Mouse (Mus musculus) liver, embryonic 16.5 days (tissue): Measurements from ENCODE around the gene Set. TPM values are rescaled to one million over a fixed set of nuclear protein-coding genes. Genes with fewer than 3 reads are reported as not detected.
"Not testable (repeated sequence)": the region's sequence is repeated elsewhere in the genome, so short reads cannot be mapped to it uniquely, and the experiment has no call there.

Experiments
- ATAC-seq: fragments of 200-750 bp; cut with Nextera tagmentation; 2 replicates; pipeline ENCODE4 v1.8.0; 2017; ENCODE audit warnings: low read depth, mild to moderate bottlenecking, moderate number of reproducible peaks, moderate library complexity
- H3K27ac ChIP-seq: fragments of 300-500 bp; sonication (generic); 2 replicates; pipeline ENCODE4 v1.5.1; 2014; ENCODE audit warnings: mild to moderate bottlenecking, low read length
- H3K27me3 ChIP-seq: fragments of 300-500 bp; sonication (generic); 2 replicates; pipeline ENCODE4 v1.6.1; 2014; ENCODE audit warnings: low read depth, low read length, mixed read lengths; ENCODE audit not compliant: control insufficient read depth, insufficient read depth
- H3K36me3 ChIP-seq: fragments of 300-500 bp; sonication (generic); 2 replicates; pipeline ENCODE4 v1.6.1; 2014; ENCODE audit warnings: mild to moderate bottlenecking; ENCODE audit not compliant: control insufficient read depth, insufficient read depth
- H3K4me1 ChIP-seq: fragments of 300-500 bp; sonication (generic); 2 replicates; pipeline ENCODE4 v1.6.1; 2014; ENCODE audit warnings: low read depth, low read length, mixed read lengths; ENCODE audit not compliant: control insufficient read depth
- H3K4me2 ChIP-seq: fragments of 300-500 bp; sonication (generic); 2 replicates; pipeline ENCODE4 v1.6.1; 2014; ENCODE audit warnings: low read depth, low read length, mixed read lengths
- H3K4me3 ChIP-seq: fragments of 300-500 bp; sonication (generic); 2 replicates; pipeline ENCODE4 v1.5.1; 2014; ENCODE audit warnings: low read depth, mild to moderate bottlenecking, low read length
- H3K9ac ChIP-seq: fragments of 300-500 bp; sonication (generic); 2 replicates; pipeline ENCODE4 v1.6.1; 2014; ENCODE audit warnings: low read depth, low read length
- H3K9me3 ChIP-seq: fragments of 300-500 bp; sonication (generic); replicated peaks from 2 replicates; pipeline ENCODE4 v1.6.1; 2016; ENCODE audit warnings: low read length; ENCODE audit not compliant: control insufficient read depth
- WGBS: fragments of 180-500 bp; shearing (Covaris S2); extraction: QIAGEN DNeasy Blood & Tissue Kit; methylation state at CpG from one replicate; pipeline ENCODE4 v1.1.7; 2014; ENCODE audit not compliant: insufficient replicate concordance; 5-methylcytosine and 5-hydroxymethylcytosine counted together
- polyA plus RNA-seq: library from polyadenylated mRNA; unstranded; fragments of >200 nt; fragmentation: Nextera tagmentation; extraction: Ambion mirVana; gene quantifications from 2 replicates; pipeline ENCODE4 v1.2.1, GENCODE M21; 2015

Set gene
- polyA plus RNA-seq, 1 experiment from 2014 or later, result 117 TPM

DNA sequence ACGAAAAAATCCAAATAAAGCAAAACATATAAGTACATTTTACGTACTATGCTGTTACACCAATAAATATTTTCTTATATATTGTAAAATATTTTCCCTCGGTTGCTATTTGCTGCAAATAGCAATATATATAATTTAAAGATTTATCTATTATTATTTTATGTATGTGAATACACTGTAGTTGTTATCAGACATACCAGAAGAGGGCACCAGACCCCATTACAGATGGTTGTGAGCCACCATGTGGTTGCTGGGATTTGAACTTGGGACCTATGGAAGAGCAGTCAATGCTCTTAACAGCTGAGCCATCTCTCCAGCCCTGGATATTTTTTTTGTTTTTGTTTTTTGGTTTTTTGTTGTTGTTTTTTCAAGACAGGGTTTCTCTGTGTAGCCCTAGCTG lies 1.9 kb upstream of the Set start:
- H3K4me1 ChIP-seq, H3K36me3 ChIP-seq, H3K4me2 ChIP-seq, H3K9ac ChIP-seq, H3K27ac ChIP-seq, H3K27me3 ChIP-seq, H3K9me3 ChIP-seq, ATAC-seq, H3K4me3 ChIP-seq: not testable (repeated sequence)
- WGBS, result 78% methylated on average over 3 of the region's 3 CpGs

DNA sequence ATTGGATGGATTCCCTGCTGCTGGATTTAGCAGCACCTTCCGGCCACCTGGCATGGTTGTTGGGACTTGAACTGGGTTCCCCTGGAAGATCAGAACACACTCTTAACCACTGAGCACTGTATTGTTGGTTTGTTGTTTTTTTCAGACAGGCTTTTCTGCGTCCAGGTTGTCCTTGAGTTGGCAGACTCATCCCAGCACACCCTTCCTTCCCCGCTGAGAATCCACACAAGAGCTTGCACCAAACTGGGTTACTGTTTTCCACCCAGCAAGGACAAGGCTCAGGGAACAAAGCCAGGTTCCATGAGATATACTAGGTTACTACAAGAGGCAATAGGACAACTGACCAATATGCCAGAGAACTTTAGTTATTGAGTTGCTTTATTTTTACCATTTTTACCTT lies 442 bp upstream of the Set start:
- peaks cover 10% of the 10 kb centered on the region for H3K4me1 ChIP-seq

DNA sequence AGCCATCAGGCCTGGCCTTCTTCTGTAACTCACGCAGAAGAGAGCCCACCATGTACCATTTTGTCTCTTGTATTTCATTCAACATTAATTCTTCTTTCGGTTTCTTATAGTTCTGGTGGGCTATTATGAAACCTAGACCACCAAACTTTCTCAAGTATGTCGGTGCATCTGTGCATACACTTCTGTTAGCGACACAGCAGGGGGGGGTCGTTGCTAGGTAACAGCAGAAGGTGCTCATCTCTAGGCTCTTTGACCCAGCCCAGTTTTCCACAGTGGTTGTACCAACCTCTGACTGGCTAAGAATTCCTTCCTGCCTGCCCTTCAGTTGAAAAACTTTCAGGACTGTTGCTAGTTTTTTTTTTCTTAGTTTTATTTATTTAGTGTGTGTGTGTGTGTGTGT lies 1.2 kb downstream of the Set start:
- 66% methylated on average over 5 of the region's 5 CpGs for WGBS
- ATAC-seq, result no peak
- H3K36me3 ChIP-seq, result no peaks in the 10 kb centered on the region
- H3K27ac ChIP-seq, result no peak overlapping the region
- H3K27me3 ChIP-seq, result peaks cover 2% of the 10 kb centered on the region
- no peak overlapping the region for H3K4me2 ChIP-seq
- H3K4me1 ChIP-seq, result peaks cover 21% of the 10 kb centered on the region
- no peaks in the 10 kb centered on the region for H3K9me3 ChIP-seq
- no peak overlapping the region for H3K9ac ChIP-seq
- no peak overlapping the region for H3K4me3 ChIP-seq

More for the DNA sequence above, 442 bp upstream of the Set start:
- H3K9me3 ChIP-seq, result no peaks in the 10 kb centered on the region
- ATAC-seq, result no peak
- H3K9ac ChIP-seq, result no peak overlapping the region
- H3K27me3 ChIP-seq, result peaks cover 2% of the 10 kb centered on the region
- H3K4me3 ChIP-seq, result no peak overlapping the region
- 79% methylated on average over 3 of the region's 3 CpGs for WGBS
- H3K4me2 ChIP-seq, result no peak overlapping the region
- no peak overlapping the region for H3K27ac ChIP-seq
- no peaks in the 10 kb centered on the region for H3K36me3 ChIP-seq

DNA sequence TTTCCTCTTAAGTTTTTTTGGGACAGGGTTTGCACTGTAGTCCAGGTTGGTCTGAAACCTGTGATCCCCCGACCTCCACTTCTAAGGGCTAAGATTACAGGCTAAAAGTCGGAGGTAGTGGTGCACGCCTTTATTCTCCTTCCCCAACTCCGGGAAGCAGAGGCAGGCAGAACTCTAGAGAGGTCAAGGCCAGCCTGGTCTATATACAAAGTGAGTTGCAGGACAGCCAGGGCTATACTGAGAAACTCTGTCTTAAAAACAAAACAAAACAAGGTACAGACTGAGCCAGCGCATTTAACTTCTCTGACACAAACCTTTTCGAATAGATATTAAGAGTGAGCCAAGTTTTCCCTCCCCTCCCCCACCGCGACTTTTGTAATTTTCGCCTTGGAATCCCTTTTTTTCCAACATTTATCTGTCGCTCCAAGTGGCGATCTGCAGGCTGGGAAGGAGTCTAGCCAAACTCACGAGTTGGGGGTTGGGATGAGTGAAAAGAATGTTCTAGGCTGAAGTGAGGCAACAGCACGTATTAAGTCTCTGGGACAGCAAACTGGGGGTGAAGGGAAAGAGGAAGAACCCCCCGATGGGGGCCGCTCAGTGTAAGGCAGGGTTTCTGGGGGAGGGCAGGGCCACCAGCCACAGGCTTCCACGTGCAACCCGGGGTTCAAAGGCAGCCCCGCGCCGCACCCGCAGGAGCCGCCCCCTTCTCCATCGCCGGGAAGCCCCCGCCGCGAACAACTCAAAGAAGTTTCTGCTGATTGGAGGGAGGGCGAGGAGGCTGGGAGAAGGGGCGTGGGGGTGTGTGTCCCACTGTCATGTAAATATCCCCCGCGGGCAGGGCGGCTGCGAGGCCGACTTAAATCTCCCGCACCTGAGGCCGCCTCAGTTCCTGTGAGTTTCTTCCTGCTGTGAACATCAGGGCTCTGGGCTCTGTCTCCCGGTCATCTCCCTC lies 4.3 kb downstream of the Set start:
- H3K27ac ChIP-seq, result peak overlapping the region; percentile 92
- peak overlapping the region; percentile 81 for H3K9ac ChIP-seq
- no peaks in the 10 kb centered on the region for H3K36me3 ChIP-seq
- 5% methylated on average over 34 of the region's 37 CpGs for WGBS
- H3K9me3 ChIP-seq, result no peaks in the 10 kb centered on the region
- H3K4me3 ChIP-seq, result peak overlapping the region; percentile 80
- H3K4me2 ChIP-seq, result peak overlapping the region; percentile 100
- ATAC-seq, result no peak
- H3K4me1 ChIP-seq, result peaks cover 45% of the 10 kb centered on the region
- no peaks in the 10 kb centered on the region for H3K27me3 ChIP-seq

DNA sequence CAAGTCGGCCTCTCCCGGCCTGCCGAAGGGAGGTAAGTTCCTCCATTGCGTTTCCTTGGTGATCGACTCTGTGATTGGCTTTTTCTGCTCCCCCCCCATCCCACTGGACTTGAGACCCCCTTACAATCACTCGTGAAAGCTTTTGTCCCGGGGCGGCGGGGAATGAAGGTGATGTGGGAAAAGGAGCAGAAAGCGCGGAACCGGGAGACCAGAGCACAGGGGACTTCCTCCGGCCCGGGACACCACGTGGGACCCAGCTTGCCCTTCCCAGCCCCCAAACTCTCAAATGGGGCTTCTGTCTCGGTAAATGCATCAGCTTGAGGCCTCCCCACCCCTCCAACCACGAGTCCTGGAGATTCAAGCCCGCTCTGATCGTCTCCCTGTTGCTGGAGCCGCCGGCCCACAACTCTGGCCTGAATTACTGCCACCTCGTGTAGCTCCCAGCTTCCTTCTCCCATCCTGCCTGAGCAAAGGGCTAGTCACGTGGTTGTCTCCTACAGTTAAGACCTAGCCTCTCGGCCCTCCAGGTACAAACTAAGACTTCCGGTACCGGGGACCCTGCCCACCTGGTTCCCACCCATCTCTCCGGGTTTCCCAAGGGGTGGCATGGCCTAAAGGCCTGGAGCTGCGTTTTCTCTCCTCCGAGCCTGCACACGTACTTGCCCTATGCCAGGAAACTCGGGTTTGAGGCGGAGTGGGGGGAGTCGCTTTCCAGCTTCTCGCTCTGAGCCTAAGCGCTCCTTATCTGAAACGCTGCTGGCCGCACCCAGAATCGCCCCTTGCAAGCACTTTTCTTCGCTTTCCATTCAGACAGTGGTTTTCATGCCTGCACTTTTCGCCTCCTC lies 5.3 kb downstream of the Set start:
- Histone ChIP-seq H3K9me3 (no peaks in the 10 kb centered on the region), H3K27me3 (no peaks in the 10 kb centered on the region), H3K9ac (peak overlapping the region; percentile 81), H3K27ac (peak overlapping the region; percentile 92), H3K4me1 (peaks cover 42% of the 10 kb centered on the region), H3K4me2 (peak overlapping the region; percentile 100), H3K36me3 (no peaks in the 10 kb centered on the region), H3K4me3 (peak overlapping the region; percentile 80)
- WGBS, result under 1% methylated on average over 40 of the region's 40 CpGs
- ATAC-seq, result 0 out of 2 replicates have a peak, but pooled peaks have one; percentile 5

DNA sequence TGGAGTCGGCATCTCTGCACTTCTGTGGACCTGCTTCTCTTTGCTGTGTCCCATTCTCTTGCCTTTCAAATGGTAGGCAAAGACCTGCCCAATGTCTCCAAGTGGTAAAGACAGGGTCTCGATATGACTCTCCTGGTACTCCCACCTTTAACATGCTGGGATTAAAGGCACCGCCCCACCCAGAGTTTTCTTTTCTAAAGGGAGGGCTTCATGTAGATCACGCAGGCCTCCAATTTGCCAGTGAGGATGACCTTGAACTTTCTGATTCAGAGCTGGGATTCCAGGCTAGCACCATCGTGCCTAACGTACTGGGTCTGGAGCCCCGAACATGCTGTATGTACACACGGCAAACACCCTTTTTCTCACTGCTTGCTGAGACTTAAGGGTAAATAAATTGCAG lies 6.1 kb downstream of the Set start:
- Histone ChIP-seq H3K9ac (peak overlapping the region; percentile 81), H3K36me3 (no peaks in the 10 kb centered on the region), H3K27ac (peak overlapping the region; percentile 92), H3K4me1 (peaks cover 44% of the 10 kb centered on the region), H3K27me3 (no peaks in the 10 kb centered on the region), H3K4me2 (peak overlapping the region; percentile 100), H3K4me3 (peak overlapping the region; percentile 80), H3K9me3 (no peaks in the 10 kb centered on the region)
- no peak for ATAC-seq
- WGBS, result under 1% methylated on average over 8 of the region's 8 CpGs

DNA sequence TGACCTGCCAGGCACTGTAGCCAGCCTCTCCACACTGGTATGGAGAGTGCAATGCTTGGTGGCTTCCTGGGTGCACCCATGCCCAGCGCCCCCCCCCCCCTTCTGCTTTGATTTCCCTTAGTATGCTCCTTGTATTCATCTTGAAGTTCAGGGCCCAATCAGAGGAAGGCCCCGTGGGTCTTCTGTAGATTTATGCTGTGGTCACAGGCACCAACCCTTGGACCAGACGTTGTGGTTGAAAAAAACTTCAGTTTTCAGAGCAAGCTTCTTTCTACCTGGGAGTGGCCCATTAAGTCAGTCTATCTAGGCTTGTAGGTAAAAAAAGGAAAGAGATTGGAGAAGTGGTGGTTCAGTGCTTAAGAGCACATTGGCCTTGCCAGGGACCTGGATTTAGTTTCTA lies 6.6 kb downstream of the Set start:
- H3K36me3 ChIP-seq, result peaks cover 3% of the 10 kb centered on the region; the same call in 1 of the 2 replicates
- peak overlapping the region; percentile 81 for H3K9ac ChIP-seq
- H3K27ac ChIP-seq, result peak overlapping the region; percentile 92
- H3K4me1 ChIP-seq, result peaks cover 44% of the 10 kb centered on the region
- WGBS, result 7% methylated on average over 3 of the region's 3 CpGs
- H3K9me3 ChIP-seq, result no peaks in the 10 kb centered on the region
- H3K27me3 ChIP-seq, result no peaks in the 10 kb centered on the region
- H3K4me3 ChIP-seq, result peak overlapping the region; percentile 80
- ATAC-seq, result no peak
- H3K4me2 ChIP-seq, result peak overlapping the region; percentile 100

DNA sequence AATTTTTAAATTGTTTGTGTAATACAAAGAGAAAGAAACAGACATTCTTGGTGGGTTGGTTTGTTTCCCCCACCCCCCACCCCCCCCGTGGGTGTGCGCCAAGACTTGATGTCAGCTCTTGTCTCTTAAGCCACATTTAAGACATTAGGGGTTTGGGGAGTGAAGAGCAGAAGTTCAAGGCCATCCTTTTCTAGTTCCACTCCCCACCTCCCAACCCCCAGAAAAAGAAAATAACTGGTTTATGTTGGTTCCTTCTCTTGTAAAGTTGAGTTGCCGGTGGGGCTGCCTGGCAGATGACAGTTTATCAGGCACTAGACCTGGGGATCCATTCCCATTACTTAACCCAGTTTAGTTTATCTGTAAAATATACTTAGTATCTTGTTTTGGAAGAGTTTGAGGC lies 7.1 kb downstream of the Set start:
- WGBS, result 12% methylated on average over 3 of the region's 3 CpGs
- H3K4me3 ChIP-seq, result peak overlapping the region; percentile 80
- peaks cover 7% of the 10 kb centered on the region; the same call in 1 of the 2 replicates for H3K36me3 ChIP-seq
- H3K27me3 ChIP-seq, result no peaks in the 10 kb centered on the region
- H3K9ac ChIP-seq, result peak overlapping the region; percentile 81
- H3K4me2 ChIP-seq, result peak overlapping the region; percentile 100
- H3K4me1 ChIP-seq, result peaks cover 44% of the 10 kb centered on the region
- no peak for ATAC-seq
- H3K27ac ChIP-seq, result peak overlapping the region; percentile 92
- no peaks in the 10 kb centered on the region for H3K9me3 ChIP-seq
